ENCODE assay signal across 9 mouse cellular contexts in genomic region chr5:139141326-139141725, GRCm38 (mm10). TPM values are rescaled to one million over a fixed set of nuclear protein-coding genes. Genes with fewer than 3 reads are reported as not detected.
A peak's percentile ranks its signal among the peaks of the same experiment; 100 is the strongest.
DNase-seq lines count a peak whose midpoint lies in the region; ATAC-seq and TF ChIP-seq lines count a peak whose summit lies in the region.
"Had no signal": no experiment of that assay in that cellular context is flagged by ENCODE, and none has a peak within 500 bp of the region (broad histone marks: within the 10 kb centered on the region; RNA-seq: fewer than 3 reads in every experiment).

No protein-coding gene starts in this region.

- H3K27ac ChIP-seq in heart, embryonic 10.5 days, result peak overlapping the region; percentile 48; the same call in 1 of the 2 replicates
- no peak overlapping the region for H3K27ac ChIP-seq in heart, embryonic 11.5 days (ENCODE audit: low read depth, low read length)
- no peak overlapping the region for H3K27ac ChIP-seq in liver, embryonic 11.5 days (ENCODE audit: low read depth, low read length)
- H3K27ac ChIP-seq: kidney, postnatal 0 days had no signal

- no peak overlapping the region; the same call in 1 of the 2 replicates for H3K4me2 ChIP-seq in heart, embryonic 11.5 days
- H3K4me2 ChIP-seq in liver, embryonic 11.5 days, result no peak overlapping the region

- WGBS in heart, embryonic 10.5 days, result 48% methylated on average over 5 of the region's 5 CpGs
- 54% methylated on average over 5 of the region's 5 CpGs for WGBS in heart, embryonic 11.5 days (ENCODE audit: insufficient replicate concordance)
- 70% methylated on average over 5 of the region's 5 CpGs for WGBS in liver, embryonic 11.5 days

- H3K36me3 ChIP-seq in heart, embryonic 10.5 days, result peaks cover 8% of the 10 kb centered on the region; the same call in 1 of the 2 replicates
- H3K36me3 ChIP-seq in heart, embryonic 11.5 days (ENCODE audit: control insufficient read depth, insufficient read depth, low read length), result no peaks in the 10 kb centered on the region
- H3K36me3 ChIP-seq in C2C12 (ENCODE audit: control insufficient read depth, insufficient read depth), result no peaks in the 10 kb centered on the region
- H3K36me3 ChIP-seq in liver, embryonic 11.5 days (ENCODE audit: control insufficient read depth, insufficient read depth, low read length), result no peaks in the 10 kb centered on the region

- H3K9ac ChIP-seq in heart, embryonic 11.5 days (ENCODE audit: low read depth, low read length), result no peak overlapping the region
- no peak overlapping the region for H3K9ac ChIP-seq in liver, embryonic 11.5 days (ENCODE audit: low read depth, low read length)

- no peak for TF ChIP-seq CTCF in C2C12 (IDR thresholded peaks at IDR 0.05; ENCODE audit: control insufficient read depth, insufficient read depth, insufficient read length)

- no peak overlapping the region for H3ac ChIP-seq in C2C12 (ENCODE audit: control insufficient read depth, insufficient read length, low read depth)

- H3K27me3 ChIP-seq in heart, embryonic 10.5 days (ENCODE audit: insufficient read depth, poor library complexity, severe bottlenecking), result 0 out of 2 replicates have a peak, but pooled peaks cover 4% of the 10 kb centered on the region
- no peaks in the 10 kb centered on the region for H3K27me3 ChIP-seq in heart, embryonic 11.5 days (ENCODE audit: control insufficient read depth, insufficient read depth, low read length)
- no peaks in the 10 kb centered on the region for H3K27me3 ChIP-seq in C2C12 (ENCODE audit: control insufficient read depth, insufficient read depth, insufficient read length)
- no peaks in the 10 kb centered on the region for H3K27me3 ChIP-seq in liver, embryonic 11.5 days (replicated peaks; ENCODE audit: control insufficient read depth, insufficient read depth, low read length)

- no peaks in the 10 kb centered on the region for H3K79me2 ChIP-seq in C2C12 (ENCODE audit: control insufficient read depth, insufficient read depth)

- ATAC-seq in heart, embryonic 11.5 days (replicated peaks; ENCODE audit: insufficient number of reproducible peaks, low FRiP score, low TSS enrichment), result no peak
- no peak for ATAC-seq in liver, embryonic 11.5 days (replicated peaks; ENCODE audit: low FRiP score)

- no peak overlapping the region for H3K4me3 ChIP-seq in heart, embryonic 10.5 days
- H3K4me3 ChIP-seq in heart, embryonic 11.5 days (ENCODE audit: low read depth, low read length), result no peak overlapping the region
- H3K4me3 ChIP-seq in C2C12 (ENCODE audit: insufficient read depth, poor library complexity, severe bottlenecking), result no peak overlapping the region
- no peak overlapping the region for H3K4me3 ChIP-seq in liver, embryonic 11.5 days (ENCODE audit: low read depth, low read length)

- H3K4me1 ChIP-seq in heart, embryonic 10.5 days, result peaks cover 12% of the 10 kb centered on the region
- H3K4me1 ChIP-seq in heart, embryonic 11.5 days (ENCODE audit: control insufficient read depth, insufficient read depth, low read length), result peaks cover 9% of the 10 kb centered on the region
- H3K4me1 ChIP-seq in liver, embryonic 11.5 days (replicated peaks; ENCODE audit: control insufficient read depth, insufficient read depth, low read length), result no peaks in the 10 kb centered on the region

- H3K9me3 ChIP-seq in heart, embryonic 10.5 days, result 0 out of 2 replicates have a peak, but pooled peaks cover 3% of the 10 kb centered on the region
- H3K9me3 ChIP-seq in heart, embryonic 11.5 days (replicated peaks; ENCODE audit: control insufficient read depth, low read length), result no peaks in the 10 kb centered on the region
- no peaks in the 10 kb centered on the region for H3K9me3 ChIP-seq in liver, embryonic 11.5 days (ENCODE audit: control insufficient read depth, low read length)

- DNase-seq in heart, embryonic 10.5 days (ENCODE audit: low spot score), result no peak
- DNase-seq in cerebellum, adult 9-10 months, result peak; percentile 65
- DNase-seq in kidney, postnatal 4 days, result peak; percentile 25 to 35
- no peak for DNase-seq in thymus, postnatal 10 days (ENCODE audit: low spot score in 2 of 2)
- no peak for DNase-seq in retina, postnatal 1 day
- no peak for DNase-seq in liver, embryonic 11.5 days (ENCODE audit: low spot score)

- no peaks in the 10 kb centered on the region for H3K79me3 ChIP-seq in C2C12 (ENCODE audit: low read depth)

TF ChIP-seq in C2C12, 6 proteins besides CTCF, POLR2A, EP300 and RAD21:
- TF ChIP-seq MYOD1 (IDR thresholded peaks at IDR 0.05; ENCODE audit: control insufficient read depth, insufficient read length, low read depth), result peak; percentile 3
- TF ChIP-seq FOSL1 (IDR thresholded peaks at IDR 0.05; ENCODE audit: insufficient read depth, low read length, poor library complexity, severe bottlenecking), result no peak
TF ChIP-seq in C2C12: peak in this region for 1.

RNA-seq across cellular contexts. Expression of gene Prkar1b, which starts 8.5 kb away (rescaled TPM):
- 7.4 and 8.3 TPM in 2 replicates for polyA plus RNA-seq in heart, embryonic 10.5 days (2016; fragmentation: Nextera tagmentation; extraction: Ambion mirVana)
- polyA plus RNA-seq in heart, embryonic 11.5 days (2014; fragmentation: Nextera tagmentation; extraction: Ambion mirVana), result 5.3 and 8.4 TPM in 2 replicates
- polyA plus RNA-seq in C2C12 (2012; fragmentation: generic; extraction: Trizol), result 1.7 TPM
- polyA plus RNA-seq in liver, embryonic 11.5 days (2014; fragmentation: Nextera tagmentation; extraction: Ambion mirVana), result 5.3 and 6.9 TPM in 2 replicates

RNA-seq across cellular contexts. Expression of gene Dnaaf5, which starts 8.7 kb away (rescaled TPM):
- polyA plus RNA-seq in heart, embryonic 10.5 days (2016; fragmentation: Nextera tagmentation; extraction: Ambion mirVana), result 9.5 and 12.5 TPM in 2 replicates
- 6.2 and 6.9 TPM in 2 replicates for polyA plus RNA-seq in heart, embryonic 11.5 days (2014; fragmentation: Nextera tagmentation; extraction: Ambion mirVana)
- 32.6 TPM for polyA plus RNA-seq in C2C12 (2012; fragmentation: generic; extraction: Trizol)
- 17.1 and 17.6 TPM in 2 replicates for polyA plus RNA-seq in liver, embryonic 11.5 days (2014; fragmentation: Nextera tagmentation; extraction: Ambion mirVana)

RNA-seq across cellular contexts. Expression of gene Sun1, which starts 59.1 kb away (rescaled TPM):
- 40.3 and 43.8 TPM in 2 replicates for polyA plus RNA-seq in heart, embryonic 10.5 days (2016; fragmentation: Nextera tagmentation; extraction: Ambion mirVana)
- polyA plus RNA-seq in heart, embryonic 11.5 days (2014; fragmentation: Nextera tagmentation; extraction: Ambion mirVana), result 33.4 and 40.9 TPM in 2 replicates
- polyA plus RNA-seq in C2C12 (2012; fragmentation: generic; extraction: Trizol), result 39.4 TPM
- 46.0 and 50.4 TPM in 2 replicates for polyA plus RNA-seq in liver, embryonic 11.5 days (2014; fragmentation: Nextera tagmentation; extraction: Ambion mirVana)

Comparison
In these comparisons a context has a peak if more than half of its experiments do, and no peak if none do; other contexts are left out.
1. DNase-seq: peak in cerebellum, adult 9-10 months (single experiment) and kidney, postnatal 4 days (2 of 2); none in heart, embryonic 10.5 days (single experiment), thymus, postnatal 10 days (0 of 2), retina, postnatal 1 day (single experiment) and liver, embryonic 11.5 days (single experiment).